Mouse (Mus musculus): ENCODE data around the gene Rpl11. TPM values are rescaled to one million over a fixed set of nuclear protein-coding genes. Genes with fewer than 3 reads are reported as not detected.
"Not testable (repeated sequence)": the region's sequence is repeated elsewhere in the genome, so short reads cannot be mapped to it uniquely, and the experiment has no call there.

Rpl11 gene
- polyA plus RNA-seq, 1 experiment from 2014 or later: 377 TPM

DNA sequence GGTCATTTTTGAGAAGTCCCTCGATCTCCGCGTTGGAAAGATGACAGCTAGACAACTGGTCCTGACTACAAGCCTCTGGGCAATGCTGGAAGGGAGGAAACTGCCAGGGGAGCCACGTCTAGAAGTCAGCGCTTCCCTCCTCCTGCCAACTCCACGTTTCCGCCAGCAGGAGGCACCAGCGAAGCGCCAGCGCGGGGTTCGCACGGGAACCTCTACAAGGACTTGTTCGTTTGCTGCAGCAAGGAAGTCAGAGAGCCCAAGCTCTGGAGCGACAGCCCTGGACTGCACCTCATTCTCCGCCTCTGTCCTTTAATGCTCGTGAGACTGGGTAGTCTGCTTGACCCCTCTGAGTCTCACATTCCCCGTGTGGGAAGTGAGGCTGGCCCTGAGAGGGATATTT, 16.7 kb upstream of the Rpl11 start:
- WGBS (ENCODE audit: insufficient replicate concordance): 3% methylated on average over 18 of the region's 18 CpGs
- Histone ChIP-seq H3K36me3 (no peaks in the 10 kb centered on the region), H3K27me3 (peaks cover 43% of the 10 kb centered on the region), H3K4me3 (replicated peaks) (no peak overlapping the region), H3K9me3 (replicated peaks) (no peaks in the 10 kb centered on the region), H3K27ac (no peak overlapping the region), H3K4me2 (no peak overlapping the region), H3K9ac (no peak overlapping the region), H3K4me1 (replicated peaks) (peaks cover 23% of the 10 kb centered on the region)
- ATAC-seq (ENCODE audit: low read depth) (peak; percentile 19; the same call in 1 of the 2 replicates), DNase-seq (no peak)

DNA sequence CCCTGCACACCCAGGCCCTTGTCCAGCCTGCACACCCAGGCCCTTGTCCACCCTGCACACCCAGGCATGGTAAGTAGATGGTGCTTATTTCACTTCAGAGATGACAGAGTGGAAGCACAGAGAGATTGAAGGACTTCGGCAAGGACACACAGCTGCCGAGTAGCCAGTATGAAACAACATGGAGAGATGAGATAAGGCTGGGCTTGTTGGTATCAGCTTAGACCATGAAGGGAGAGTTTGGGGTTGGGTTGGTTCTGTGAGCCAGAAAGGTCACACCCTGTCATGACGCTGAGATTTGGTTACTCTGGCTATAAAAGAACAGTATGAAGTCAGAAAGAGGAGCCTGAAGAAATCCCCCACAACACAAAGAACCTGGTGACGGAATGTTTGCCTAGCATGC, 16.1 kb upstream of the Rpl11 start:
- Histone ChIP-seq H3K9me3 (replicated peaks) (no peaks in the 10 kb centered on the region), H3K4me2 (no peak overlapping the region), H3K4me3 (replicated peaks) (no peak overlapping the region), H3K9ac (no peak overlapping the region), H3K27me3 (peaks cover 43% of the 10 kb centered on the region), H3K36me3 (no peaks in the 10 kb centered on the region), H3K4me1 (replicated peaks) (peaks cover 23% of the 10 kb centered on the region), H3K27ac (no peak overlapping the region)
- peak; percentile 74 for ATAC-seq (ENCODE audit: low read depth)
- WGBS (ENCODE audit: insufficient replicate concordance): 26% methylated on average over 4 of the region's 4 CpGs
- DNase-seq: no peak

DNA sequence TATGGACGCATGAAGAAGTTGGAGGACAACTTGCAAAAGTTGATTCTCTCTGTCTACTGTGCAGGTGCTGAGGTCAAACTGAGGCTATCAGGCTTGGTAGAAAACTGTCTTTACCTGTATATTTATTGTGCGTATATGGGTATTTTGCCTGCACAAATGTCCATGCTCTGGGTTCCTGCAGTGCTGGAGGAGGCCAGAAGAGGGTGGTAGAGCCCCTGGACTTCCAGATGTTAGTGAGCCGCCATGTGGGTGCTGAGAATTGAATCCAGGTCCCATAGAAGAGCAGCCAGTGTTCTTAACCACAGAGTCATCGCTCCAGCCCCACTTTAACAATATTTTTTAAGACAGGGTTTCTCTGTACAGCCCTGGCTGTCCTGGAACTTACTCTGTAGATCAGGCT, 9.9 kb upstream of the Rpl11 start:
- H3K4me3 ChIP-seq (replicated peaks): no peak overlapping the region
- ATAC-seq (ENCODE audit: low read depth): no peak
- WGBS (ENCODE audit: insufficient replicate concordance): 73% methylated on average over 4 of the region's 4 CpGs
- H3K9me3 ChIP-seq (replicated peaks): no peaks in the 10 kb centered on the region
- no peaks in the 10 kb centered on the region for H3K36me3 ChIP-seq
- H3K4me1 ChIP-seq (replicated peaks): no peaks in the 10 kb centered on the region
- H3K27me3 ChIP-seq: peaks cover 14% of the 10 kb centered on the region
- H3K4me2 ChIP-seq: no peak overlapping the region
- no peak overlapping the region for H3K27ac ChIP-seq
- no peak for DNase-seq
- H3K9ac ChIP-seq: no peak overlapping the region

DNA sequence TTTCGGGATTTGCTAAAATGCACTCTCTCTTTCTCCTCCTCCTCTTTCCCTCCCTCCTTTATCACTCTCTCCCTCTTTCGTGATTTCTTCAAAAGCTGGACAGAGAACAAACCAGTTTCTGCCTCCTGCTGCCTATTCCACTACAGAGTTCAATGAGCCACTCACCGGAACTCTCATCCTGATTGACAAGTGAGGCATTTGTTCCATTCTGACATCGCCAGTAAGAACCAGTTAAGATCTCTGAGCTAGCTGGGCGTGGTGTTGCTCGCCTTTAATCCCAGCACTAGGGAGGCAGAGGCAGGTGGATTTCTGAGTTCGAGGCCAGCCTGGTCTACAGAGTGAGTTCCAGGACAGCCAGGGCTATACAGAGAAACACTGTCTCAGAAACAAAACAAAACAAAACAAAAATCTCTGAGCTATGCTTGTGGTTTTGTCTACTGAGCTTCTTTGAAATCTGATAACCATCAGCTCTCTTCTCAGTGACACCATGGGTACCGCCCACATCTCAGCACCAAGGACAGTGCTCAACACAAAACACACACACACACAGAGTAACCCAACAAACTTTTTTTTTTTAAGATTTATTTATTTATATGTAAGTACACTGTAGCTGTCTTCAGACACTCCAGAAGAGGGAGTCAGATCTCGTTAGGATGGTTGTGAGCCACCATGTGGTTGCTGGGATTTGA, 6.7 kb upstream of the Rpl11 start:
- H3K9me3 ChIP-seq (replicated peaks); H3K4me3 ChIP-seq (replicated peaks); H3K27ac ChIP-seq; ATAC-seq (ENCODE audit: low read depth); H3K9ac ChIP-seq; H3K36me3 ChIP-seq; DNase-seq; H3K4me1 ChIP-seq (replicated peaks); H3K27me3 ChIP-seq; H3K4me2 ChIP-seq: not testable (repeated sequence)
- 45% methylated on average over 9 of the region's 9 CpGs for WGBS (ENCODE audit: insufficient replicate concordance)

DNA sequence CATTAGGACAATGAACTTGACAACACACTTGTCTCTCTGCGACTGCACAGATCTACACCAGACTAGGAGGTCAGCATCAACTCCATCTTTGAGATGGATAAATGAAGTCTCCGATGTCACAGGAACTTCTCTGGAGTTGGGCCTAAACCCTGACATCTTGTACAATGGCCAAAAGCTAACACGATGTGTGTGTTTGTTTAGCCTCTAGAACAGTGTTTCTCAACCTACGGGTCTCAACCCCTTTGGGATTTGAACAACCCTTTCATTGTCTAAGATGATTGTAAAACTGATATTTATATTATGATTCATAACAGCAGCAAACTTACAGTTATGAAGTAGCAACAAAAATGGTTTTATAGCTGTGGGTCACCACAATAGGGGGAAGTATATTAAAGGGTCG, 4.7 kb upstream of the Rpl11 start:
- Histone ChIP-seq H3K27me3 (peaks cover 9% of the 10 kb centered on the region; the same call in 1 of the 2 replicates), H3K9ac (no peak overlapping the region), H3K4me1 (replicated peaks) (peaks cover 5% of the 10 kb centered on the region), H3K27ac (no peak overlapping the region), H3K36me3 (no peaks in the 10 kb centered on the region), H3K4me3 (replicated peaks) (no peak overlapping the region), H3K9me3 (replicated peaks) (no peaks in the 10 kb centered on the region), H3K4me2 (no peak overlapping the region)
- WGBS (ENCODE audit: insufficient replicate concordance): 62% methylated on average over 5 of the region's 5 CpGs
- ATAC-seq (ENCODE audit: low read depth) (no peak), DNase-seq (no peak)

DNA sequence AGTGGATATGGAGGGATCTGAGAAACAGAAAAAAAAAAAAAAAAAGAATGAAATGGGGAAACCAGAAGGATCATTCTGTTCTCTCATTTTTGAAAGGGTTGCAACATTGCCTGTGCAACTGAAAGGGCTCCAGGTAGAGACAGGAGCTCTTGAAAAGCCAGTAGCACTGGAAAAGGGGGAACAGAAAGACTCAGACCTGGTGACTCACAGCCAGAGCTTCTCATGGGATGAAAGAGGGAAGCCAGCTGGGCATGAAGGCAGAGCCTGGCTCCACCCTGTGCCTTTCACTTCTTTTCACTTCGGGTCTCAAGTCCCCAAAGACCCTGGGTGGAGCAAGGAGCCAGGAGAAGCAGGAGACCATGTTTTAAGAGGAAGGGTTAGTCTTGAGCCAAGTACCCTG, 2.8 kb upstream of the Rpl11 start:
- Histone ChIP-seq H3K9me3 (replicated peaks) (no peaks in the 10 kb centered on the region), H3K4me1 (replicated peaks) (peaks cover 19% of the 10 kb centered on the region), H3K27ac (no peak overlapping the region), H3K4me2 (no peak overlapping the region), H3K36me3 (peaks cover 13% of the 10 kb centered on the region), H3K4me3 (replicated peaks) (no peak overlapping the region), H3K9ac (no peak overlapping the region), H3K27me3 (peaks cover 9% of the 10 kb centered on the region; the same call in 1 of the 2 replicates)
- 22% methylated on average over 1 of the region's 1 CpGs for WGBS (ENCODE audit: insufficient replicate concordance)
- DNase-seq: no peak
- no peak for ATAC-seq (ENCODE audit: low read depth)

DNA sequence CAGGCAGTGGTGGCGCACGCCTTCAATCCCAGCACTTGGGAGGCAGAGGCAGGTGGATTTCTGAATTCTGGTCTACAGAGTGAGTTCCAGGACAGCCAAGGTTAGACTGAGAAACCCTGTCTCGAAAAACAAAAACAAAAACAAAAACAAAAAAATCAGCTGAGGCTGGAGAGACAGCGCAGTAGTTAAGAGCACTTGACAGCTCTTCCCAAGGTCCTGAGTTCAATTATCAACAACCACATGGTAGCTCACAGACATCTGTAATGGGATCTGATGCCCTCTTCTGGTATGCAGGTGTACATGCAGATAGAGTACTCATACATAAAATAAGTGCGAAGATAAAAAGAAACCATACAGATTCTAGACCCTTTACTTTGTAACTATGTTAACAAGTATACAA, 615 bp upstream of the Rpl11 start:
- Histone ChIP-seq H3K27ac (peak overlapping the region; percentile 84; the same call in 1 of the 2 replicates), H3K9me3 (replicated peaks) (no peaks in the 10 kb centered on the region), H3K36me3 (peaks cover 35% of the 10 kb centered on the region), H3K4me1 (replicated peaks) (peaks cover 40% of the 10 kb centered on the region), H3K4me3 (replicated peaks) (peak overlapping the region; percentile 93), H3K27me3 (peaks cover 9% of the 10 kb centered on the region; the same call in 1 of the 2 replicates), H3K4me2 (peak overlapping the region; percentile 79), H3K9ac (no peak overlapping the region)
- WGBS (ENCODE audit: insufficient replicate concordance): 61% methylated on average over 5 of the region's 5 CpGs
- ATAC-seq (ENCODE audit: low read depth) (no peak), DNase-seq (no peak)

DNA sequence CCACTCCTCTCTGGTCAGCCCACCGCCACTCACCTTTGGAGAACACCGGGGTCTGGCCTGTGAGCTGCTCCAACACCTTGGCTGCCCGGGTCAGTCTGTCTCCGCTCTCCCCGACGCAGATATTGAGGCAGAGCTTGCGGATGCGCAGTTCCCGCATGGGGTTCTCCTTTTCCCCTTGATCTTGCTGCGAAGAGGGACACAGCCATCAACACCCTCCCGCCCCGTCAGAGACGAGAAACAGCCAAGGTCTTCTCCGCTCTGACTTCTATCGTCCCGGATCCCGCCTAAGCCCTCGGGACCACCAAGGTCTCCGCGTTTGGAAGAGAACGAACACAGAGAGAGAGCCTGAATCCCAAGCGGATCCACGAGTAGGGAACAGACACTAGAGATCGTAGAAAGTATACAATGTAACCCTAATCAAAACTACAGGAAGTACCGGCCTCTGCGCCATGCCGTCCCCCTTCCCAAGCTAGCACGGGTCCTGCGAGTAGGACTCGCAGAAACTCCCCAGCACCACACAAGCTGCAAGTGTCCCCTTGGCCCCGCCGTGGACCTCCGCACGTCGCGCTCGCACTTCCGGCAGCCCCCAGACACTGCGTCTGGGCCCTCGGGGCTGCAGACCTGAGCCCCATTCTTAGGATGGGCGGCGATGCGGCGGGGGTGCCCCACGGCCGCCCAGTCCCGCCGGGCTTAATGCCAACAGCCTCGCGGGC, 538 bp downstream of the Rpl11 start:
- ATAC-seq (ENCODE audit: low read depth) (peak; percentile 63), DNase-seq (no peak)
- Histone ChIP-seq H3K4me2 (peak overlapping the region; percentile 79), H3K27ac (peak overlapping the region; percentile 84), H3K4me3 (replicated peaks) (peak overlapping the region; percentile 93), H3K36me3 (peaks cover 47% of the 10 kb centered on the region), H3K9me3 (replicated peaks) (no peaks in the 10 kb centered on the region), H3K9ac (peak overlapping the region; percentile 97), H3K4me1 (replicated peaks) (peaks cover 52% of the 10 kb centered on the region), H3K27me3 (peaks cover 9% of the 10 kb centered on the region; the same call in 1 of the 2 replicates)
- 2% methylated on average over 50 of the region's 50 CpGs for WGBS (ENCODE audit: insufficient replicate concordance)

DNA sequence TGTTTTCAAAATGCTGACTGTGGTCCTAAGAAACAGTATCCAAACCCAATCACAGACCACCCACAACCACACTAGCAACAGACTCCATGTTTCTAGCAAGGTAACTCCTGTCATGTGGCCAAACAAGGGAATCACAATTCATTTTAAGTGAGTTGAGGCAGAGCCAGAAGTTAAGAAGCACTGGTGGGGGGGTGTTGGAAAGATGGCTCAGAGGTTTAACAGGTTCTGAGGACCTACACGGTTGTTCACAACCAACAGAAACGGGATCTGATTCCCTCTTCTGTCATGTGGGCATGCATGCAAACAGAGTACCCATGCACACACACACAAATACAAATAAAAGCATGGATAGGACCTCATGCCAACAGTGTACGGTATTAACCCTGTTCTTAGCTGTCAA, 1.2 kb downstream of the Rpl11 start:
- no peak for ATAC-seq (ENCODE audit: low read depth)
- peaks cover 52% of the 10 kb centered on the region for H3K36me3 ChIP-seq
- peaks cover 58% of the 10 kb centered on the region for H3K4me1 ChIP-seq (replicated peaks)
- peak overlapping the region; percentile 93 for H3K4me3 ChIP-seq (replicated peaks)
- H3K27me3 ChIP-seq: peaks cover 9% of the 10 kb centered on the region; the same call in 1 of the 2 replicates
- peak overlapping the region; percentile 84 for H3K27ac ChIP-seq
- no peak for DNase-seq
- H3K9ac ChIP-seq: peak overlapping the region; percentile 97
- whole genome bisulfite sequencing (ENCODE audit: insufficient replicate concordance): 2% methylated on average over 3 of the region's 3 CpGs
- H3K9me3 ChIP-seq (replicated peaks): no peaks in the 10 kb centered on the region
- H3K4me2 ChIP-seq: peak overlapping the region; percentile 79

DNA sequence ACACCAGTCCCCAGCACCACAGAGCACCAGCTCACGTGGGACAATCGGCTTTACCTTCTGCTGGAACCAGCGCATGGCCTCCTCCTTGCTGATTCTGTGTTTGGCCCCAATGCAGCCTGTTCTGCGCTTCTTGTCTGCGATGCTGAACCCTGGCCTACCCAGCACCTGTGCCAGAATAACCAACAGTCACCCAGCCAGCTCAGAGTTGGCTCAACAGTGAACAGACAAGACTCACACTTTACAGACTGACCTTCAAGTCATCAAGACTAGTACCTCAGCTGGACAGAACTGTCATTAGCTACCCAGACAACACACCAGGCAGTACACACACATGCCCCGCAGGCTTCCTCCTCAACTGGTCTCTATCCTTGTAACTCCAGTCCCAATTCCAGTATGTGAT, 3.0 kb downstream of the Rpl11 start:
- peak overlapping the region; percentile 84; the same call in 1 of the 2 replicates for H3K27ac ChIP-seq
- H3K4me1 ChIP-seq (replicated peaks): peaks cover 59% of the 10 kb centered on the region
- DNase-seq (no peak), ATAC-seq (ENCODE audit: low read depth) (no peak)
- no peaks in the 10 kb centered on the region for H3K9me3 ChIP-seq (replicated peaks)
- peak overlapping the region; percentile 97 for H3K9ac ChIP-seq
- peak overlapping the region; percentile 93 for H3K4me3 ChIP-seq (replicated peaks)
- H3K4me2 ChIP-seq: peak overlapping the region; percentile 79
- no peaks in the 10 kb centered on the region for H3K27me3 ChIP-seq
- H3K36me3 ChIP-seq: peaks cover 70% of the 10 kb centered on the region
- WGBS (ENCODE audit: insufficient replicate concordance): 90% methylated on average over 6 of the region's 6 CpGs

DNA sequence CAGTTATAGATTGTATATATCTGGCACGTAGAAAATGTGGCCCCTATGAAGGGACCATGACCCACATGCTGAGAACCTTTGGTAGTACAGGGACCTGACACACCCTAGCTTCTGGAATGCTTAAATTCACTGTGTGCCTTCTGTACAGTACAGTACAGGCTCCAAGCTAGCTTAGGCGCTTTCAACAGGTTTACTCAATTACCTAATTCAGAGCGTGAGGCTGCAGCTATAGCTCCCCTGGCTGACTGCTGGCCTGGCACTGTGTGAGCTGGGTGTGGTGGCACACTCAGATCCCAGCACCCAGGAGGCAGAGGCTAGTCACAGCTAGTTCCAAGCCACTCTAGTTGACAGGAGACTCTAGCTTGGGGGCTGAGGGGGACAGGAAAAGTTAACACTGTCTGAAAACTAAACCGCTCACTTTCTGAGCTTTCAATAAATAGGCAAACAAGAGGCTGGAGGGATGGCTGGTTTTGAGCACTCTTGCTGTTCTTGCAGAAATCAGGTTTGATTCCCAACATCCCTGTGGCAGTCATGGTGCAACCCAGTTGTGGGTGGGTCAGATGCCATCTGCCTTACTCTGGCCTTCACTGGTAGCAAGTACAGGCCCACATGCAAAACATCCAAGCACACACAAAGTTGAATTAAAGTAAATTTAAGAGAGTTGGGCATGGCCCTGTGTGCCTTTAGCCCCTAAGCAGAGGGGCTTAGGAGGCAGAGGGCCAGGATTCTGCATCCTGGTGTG, 4.8 kb downstream of the Rpl11 start:
- H3K9me3 ChIP-seq (replicated peaks): no peaks in the 10 kb centered on the region
- H3K4me2 ChIP-seq: no peak overlapping the region
- peaks cover 55% of the 10 kb centered on the region for H3K4me1 ChIP-seq (replicated peaks)
- H3K4me3 ChIP-seq (replicated peaks): no peak overlapping the region
- H3K27ac ChIP-seq: 0 out of 2 replicates have a peak overlapping the region, but pooled peaks have one; percentile 29
- WGBS (ENCODE audit: insufficient replicate concordance): 58% methylated on average over 4 of the region's 4 CpGs
- peaks cover 80% of the 10 kb centered on the region for H3K36me3 ChIP-seq
- peak; percentile 14 for ATAC-seq (ENCODE audit: low read depth)
- no peaks in the 10 kb centered on the region for H3K27me3 ChIP-seq
- no peak for DNase-seq
- H3K9ac ChIP-seq: no peak overlapping the region

Measured in liver, embryonic 13.5 days (tissue).